Mouse (Mus musculus) ES-Bruce4 (cell line): ENCODE results near the gene Olfr514.

Experiments
- CTCF ChIP-seq: IDR thresholded peaks from one replicate; pipeline ENCODE4 v1.8.1; 2011; ENCODE audit warnings: low read depth, low read length
- EP300 ChIP-seq: IDR thresholded peaks from 2 replicates; pipeline ENCODE4 v1.6.1; 2011; ENCODE audit warnings: low read depth, low read length; ENCODE audit not compliant: insufficient read depth
- POLR2A ChIP-seq: IDR thresholded peaks from one replicate; pipeline ENCODE4 v1.8.1; 2011; ENCODE audit warnings: low read length; ENCODE audit not compliant: insufficient read depth

DNA sequence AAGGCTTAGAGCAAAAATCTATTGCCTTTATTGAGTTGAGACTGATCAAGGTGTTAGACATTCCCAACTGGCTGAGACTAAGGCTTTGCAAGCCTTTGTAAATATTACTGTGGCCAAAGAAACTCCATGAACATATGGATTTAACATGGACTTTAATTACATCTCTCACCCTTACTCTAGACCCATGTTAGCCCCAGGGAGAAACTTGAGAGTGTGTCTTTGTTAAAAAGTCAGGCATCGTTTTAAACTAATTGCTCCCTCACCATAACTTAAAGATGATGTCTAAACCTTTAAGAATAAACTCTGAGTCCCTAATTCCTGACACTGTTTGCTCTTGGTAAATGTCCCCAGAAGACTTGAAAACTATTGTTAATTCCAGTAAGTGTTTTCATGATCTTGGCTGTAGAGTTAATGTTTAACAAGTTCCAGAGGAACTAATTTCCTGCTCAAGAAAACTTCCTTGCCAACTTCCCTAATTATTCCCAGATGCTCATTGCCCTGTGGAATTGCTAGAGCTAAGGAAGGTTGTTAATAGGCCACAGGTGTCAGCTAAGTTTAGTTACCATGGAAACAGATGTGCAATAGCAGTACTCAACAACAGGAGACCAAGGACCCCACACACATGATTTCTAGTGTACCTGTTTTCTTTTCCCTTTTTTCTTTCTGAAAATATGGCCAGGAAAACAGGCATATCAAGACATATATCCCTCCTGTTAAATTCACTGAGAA lies 28.4 kb downstream of the Olfr514 start:
- TF ChIP-seq CTCF, result no peak
- no peak for TF ChIP-seq POLR2A
- no peak for TF ChIP-seq EP300
